Mouse (Mus musculus) small intestine, adult 2 months (tissue): Measurements from ENCODE around the gene Tyms.

Experiments
- CTCF ChIP-seq: fragments of 200-500 bp; IDR thresholded peaks from 2 replicates; pipeline ENCODE4 v1.5.1; 2012; ENCODE audit warnings: low read depth, mild to moderate bottlenecking, control low read depth, inconsistent platforms, low read length, moderate library complexity, mixed read lengths; ENCODE audit not compliant: insufficient replicate concordance, insufficient read length; ENCODE audit errors: extremely low read depth
- POLR2A ChIP-seq: fragments of 200-500 bp; IDR thresholded peaks from 2 replicates; pipeline ENCODE4 v1.6.1; 2012; ENCODE audit warnings: low read depth, mild to moderate bottlenecking, control low read depth, inconsistent platforms, low read length, moderate library complexity

DNA sequence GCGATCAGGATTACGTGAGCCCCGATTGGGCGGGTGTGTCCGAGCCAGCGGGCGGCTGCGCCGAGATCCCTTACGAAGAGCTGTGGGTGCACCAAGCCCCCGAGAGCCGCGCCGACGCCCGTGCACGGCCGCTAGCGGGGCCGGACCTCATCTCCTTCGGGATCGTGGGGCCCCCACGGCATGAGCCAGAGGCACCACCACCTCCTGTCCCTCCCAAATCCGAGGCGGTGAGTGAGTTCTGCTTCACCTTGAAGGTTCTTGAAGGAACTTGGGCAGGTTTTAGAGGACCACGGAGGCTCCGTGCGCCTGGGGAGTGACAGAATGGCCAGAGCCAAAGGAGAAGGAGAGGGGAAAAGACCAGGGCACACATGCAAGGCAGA, 41.3 kb upstream of the Tyms start:
- TF ChIP-seq CTCF: no peak
- no peak for TF ChIP-seq POLR2A
